Mouse (Mus musculus): ENCODE results near the gene Ftl1-ps1. TPM values are rescaled to one million over a fixed set of nuclear protein-coding genes. Genes with fewer than 3 reads are reported as not detected.

Gene Ftl1-ps1
- 1,000 to 10,000 TPM; 1,577 to 1,688 TPM for total RNA-seq (2023)

DNA sequence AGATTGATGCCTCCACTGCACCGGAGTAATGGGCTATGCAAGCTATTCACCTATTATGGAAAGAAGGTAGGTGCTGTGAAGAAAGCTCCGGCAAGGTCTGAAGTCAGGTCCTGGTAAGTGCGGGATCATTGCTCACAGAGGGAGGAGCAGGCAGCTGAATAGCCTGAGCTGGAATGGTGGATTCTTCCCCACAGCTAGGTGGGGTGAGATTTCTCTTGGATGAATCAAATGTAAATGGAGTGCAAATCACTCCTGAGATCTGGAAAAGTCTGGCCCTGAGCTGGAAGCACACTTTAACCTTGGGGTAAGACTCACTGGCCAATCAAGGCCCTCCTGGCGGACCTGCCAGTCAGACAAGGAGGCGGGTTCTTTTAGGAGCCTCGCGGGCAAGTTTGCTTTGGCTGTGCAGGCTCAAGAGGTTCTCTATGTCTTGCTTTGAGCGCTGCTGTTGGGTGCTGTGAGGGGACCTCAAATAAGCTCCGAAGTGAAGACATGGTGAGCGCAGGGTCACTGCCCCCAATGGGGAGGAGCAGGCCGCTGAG, at the start of gene Ftl1-ps1:
Gene Ftl1-ps1, plus strand, starts transcription at position 397 of the 542 bp plus-strand sequence.

DNA sequence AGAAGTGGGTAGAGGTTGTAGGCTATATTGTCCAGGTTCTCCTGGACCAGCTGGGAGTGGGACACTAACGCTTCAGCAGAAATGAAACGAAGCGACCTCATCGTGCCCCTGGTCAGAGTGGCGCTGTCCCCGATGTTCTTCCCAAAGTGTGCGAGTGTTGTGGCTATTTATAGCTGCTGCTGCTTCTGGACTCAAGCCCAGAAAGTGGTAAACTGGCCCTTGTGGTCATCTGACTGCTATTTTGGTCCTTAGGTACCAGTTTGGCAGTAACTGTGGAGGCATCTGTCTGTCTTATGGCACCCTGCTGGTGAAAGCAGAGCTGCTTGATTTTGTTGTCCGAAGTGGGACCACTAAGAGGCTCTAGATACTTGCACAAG, 35.6 kb upstream of the Ftl1-ps1 start, which contains the start of gene Lrrc14b:
Gene Lrrc14b, minus strand, starts transcription at position 147 of the 377 bp plus-strand sequence.

DNA sequence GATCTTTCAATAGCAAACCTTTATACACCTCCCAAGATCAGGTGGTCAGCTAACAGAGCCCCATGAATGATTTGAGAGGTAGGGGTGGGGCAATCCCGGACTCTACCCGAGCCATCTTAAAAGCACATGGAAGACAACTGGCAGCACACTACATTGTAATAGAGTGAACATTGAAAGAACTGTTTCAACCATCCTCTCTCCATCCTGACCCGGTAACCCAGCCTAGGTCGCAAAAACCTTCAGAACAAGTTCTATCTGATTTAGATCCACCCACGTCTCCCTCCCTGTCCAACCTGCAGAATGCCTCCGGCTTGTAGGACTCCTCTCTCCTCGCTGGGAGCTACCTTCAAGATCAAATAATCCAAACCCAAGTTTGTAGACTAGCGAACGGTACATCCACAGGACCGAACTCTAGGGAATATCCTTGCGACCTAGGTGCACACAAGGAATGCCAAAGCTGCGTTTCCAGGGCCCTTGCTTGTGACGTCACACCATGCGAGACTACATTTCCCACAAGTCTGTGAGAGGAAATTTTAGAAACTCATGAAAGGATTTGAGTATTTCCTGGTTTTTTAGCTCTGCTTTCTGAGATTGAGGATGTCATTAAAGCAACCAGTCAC, 9.0 kb upstream of the Ftl1-ps1 start, which contains the start of gene Zfp72:
Gene Zfp72, minus strand, starts transcription at position 466 of the 620 bp plus-strand sequence.

Other genes starting within 250 kb of the Ftl1-ps1 start
- 10 to 100 TPM; 45.5 to 51.2 TPM for gene Exoc3, start 191.0 kb upstream of the Ftl1-ps1 start, total RNA-seq (2023)
- under 1 TPM; 0.51 to 0.88 TPM for gene Ahrr, start 107.4 kb upstream of the Ftl1-ps1 start, total RNA-seq (2023)
- 100 to 1,000 TPM in 1 of 2 experiments, 10 to 100 TPM in 1; 75.6 to 102 TPM for gene Pdcd6, start 82.1 kb upstream of the Ftl1-ps1 start, total RNA-seq (2023)
- gene Sdha, start 49.4 kb upstream of the Ftl1-ps1 start, total RNA-seq (2023): 10 to 100 TPM; 88.1 to 92.7 TPM
- gene Ccdc127, start 49.4 kb upstream of the Ftl1-ps1 start, total RNA-seq (2023): 10 to 100 TPM; 14.0 to 15.3 TPM
- gene Lrrc14b, start 35.7 kb upstream of the Ftl1-ps1 start, total RNA-seq (2023): not detected
- under 1 TPM; 0.15 to 0.49 TPM for gene Zfp72, start 8.9 kb upstream of the Ftl1-ps1 start, total RNA-seq (2023)
- gene Zfp825, start 94.3 kb downstream of the Ftl1-ps1 start, total RNA-seq (2023): 1 to 10 TPM; 7.1 to 7.7 TPM
- gene Erap1, start 239.9 kb downstream of the Ftl1-ps1 start, total RNA-seq (2023): 10 to 100 TPM; 39.7 to 50.3 TPM